Mouse (Mus musculus) cerebellum, adult 2 months (tissue): Measurements from ENCODE around the gene Osgin1. TPM values are rescaled to one million over a fixed set of nuclear protein-coding genes. Genes with fewer than 3 reads are reported as not detected.
A peak's percentile ranks its signal among the peaks of the same experiment; 100 is the strongest.

Experiments used
- DNase-seq, 2 experiments: peaks; one replicate each; pipeline ENCODE4 v3.0.0; 2021
- H3K27ac ChIP-seq: fragments of 200-500 bp; 2 replicates; pipeline ENCODE4 v1.5.1; 2012; ENCODE audit warnings: low read length, control low read depth, inconsistent platforms; ENCODE audit not compliant: insufficient read depth
- H3K27me3 ChIP-seq: fragments of 200-500 bp; 2 replicates; pipeline ENCODE4 v1.6.1; 2012; ENCODE audit warnings: inconsistent platforms, mild to moderate bottlenecking, low read length, moderate library complexity; ENCODE audit not compliant: control insufficient read depth, insufficient read depth
- H3K4me1 ChIP-seq: fragments of 200-500 bp; 2 replicates; pipeline ENCODE4 v1.6.1; 2011; ENCODE audit warnings: low read length; ENCODE audit not compliant: control insufficient read depth, insufficient read depth
- H3K4me3 ChIP-seq: fragments of 200-500 bp; replicated peaks from 2 replicates; pipeline ENCODE3; 2011; ENCODE audit warnings: mild to moderate bottlenecking, low read depth, low read length, control low read depth; ENCODE audit not compliant: insufficient read depth
- CTCF ChIP-seq: fragments of 200-500 bp; IDR thresholded peaks from 2 replicates; pipeline ENCODE4 v1.5.1; 2011; ENCODE audit warnings: low read depth, mild to moderate bottlenecking, control low read depth, low read length, moderate library complexity, borderline replicate concordance; ENCODE audit not compliant: insufficient read depth
- POLR2A ChIP-seq: fragments of 200-500 bp; IDR thresholded peaks from 2 replicates; pipeline ENCODE4 v1.6.1; 2011; ENCODE audit warnings: low read length, control low read depth, borderline replicate concordance; ENCODE audit not compliant: insufficient read depth
- WGBS: fragments of 180-500 bp; shearing (Covaris S2); methylation state at CpG from one replicate; pipeline ENCODE4 v1.1.7; 2018; 5-methylcytosine and 5-hydroxymethylcytosine counted together
- polyA plus RNA-seq: library from polyadenylated mRNA; depleted of rRNA; stranded (reverse); fragments of >200 nt; gene quantifications from 2 replicates; pipeline ENCODE4 v1.2.3, GENCODE M21; 2012; rRNA removed

Gene Osgin1
- polyA plus RNA-seq: 0.84 and 0.93 TPM in 2 replicates

- Histone ChIP-seq H3K27me3 (no peaks in the 10 kb centered on the region), H3K27ac (no peak within 1 kb of the TSS), H3K4me1 (peaks cover 14% of the 10 kb centered on the region), H3K4me3 (no peak within 1 kb of the TSS)
- DNase-seq: no peak
- 93% methylated on average over 13 of the region's 13 CpGs for WGBS
- TF ChIP-seq CTCF: no peak
- no peak for TF ChIP-seq POLR2A
These were observed at the start of gene Osgin1 for GRCm38 (mm10) chr8:119433582-119434174. Gene Osgin1 (plus strand): TSS chr8:119434124.

- peak; percentile 57 to 61 for DNase-seq
- Histone ChIP-seq H3K4me1 (no peaks in the 10 kb centered on the region), H3K4me3 (no peak overlapping the region), H3K27ac (no peak overlapping the region), H3K27me3 (no peaks in the 10 kb centered on the region)
- 20% methylated on average over 10 of the region's 10 CpGs for WGBS
- TF ChIP-seq CTCF (peak; percentile 53; the same call in 1 of the 2 replicates), POLR2A (no peak)
These were observed 49.4 kb upstream of the Osgin1 start for GRCm38 (mm10) chr8:119384478-119384877.

DNA sequence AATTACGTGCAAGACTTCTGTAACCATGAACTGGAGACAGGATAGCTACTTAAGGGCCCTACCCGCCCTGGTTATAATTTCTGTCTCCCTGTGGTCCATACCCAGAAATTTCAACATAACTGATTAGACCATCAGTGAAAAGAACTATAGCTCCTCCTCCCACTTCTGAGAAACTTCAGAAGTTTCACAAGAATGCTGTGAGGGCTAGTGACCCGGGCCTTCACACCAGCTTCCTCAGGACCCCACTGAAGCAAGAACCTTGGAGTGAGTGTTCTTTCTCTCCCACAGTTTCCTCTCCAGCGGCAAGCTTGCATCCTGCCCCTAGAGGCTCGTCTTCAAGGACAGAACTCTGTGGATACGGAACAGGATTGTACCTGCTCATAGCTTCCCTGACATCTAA is 48.1 kb upstream of the Osgin1 start:
- WGBS: 80% methylated on average over 6 of the region's 6 CpGs
- Histone ChIP-seq H3K4me1 (no peaks in the 10 kb centered on the region), H3K4me3 (no peak overlapping the region), H3K27me3 (no peaks in the 10 kb centered on the region), H3K27ac (no peak overlapping the region)
- TF ChIP-seq CTCF: no peak
- TF ChIP-seq POLR2A: no peak
- no peak for DNase-seq

DNA sequence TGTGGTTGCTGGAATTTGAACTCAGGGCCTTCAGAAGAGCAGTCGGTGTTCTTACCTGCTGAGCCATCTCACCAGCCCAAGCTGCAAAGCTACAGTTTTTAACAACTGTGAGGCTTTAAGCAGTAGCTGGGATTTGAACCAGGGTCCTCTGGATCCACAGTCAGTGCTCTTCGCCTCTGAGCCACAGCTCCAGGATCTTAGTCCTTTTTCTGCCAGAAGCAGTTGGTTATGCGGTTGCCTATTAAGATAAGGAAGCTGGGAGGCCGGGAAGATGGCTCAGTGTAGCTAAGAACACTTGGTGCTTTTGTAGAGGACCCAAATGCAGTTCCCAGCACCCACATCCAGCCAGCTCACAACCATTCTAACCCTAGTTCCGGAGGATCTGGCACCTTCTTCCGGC is 46.9 kb upstream of the Osgin1 start:
- no peak for TF ChIP-seq POLR2A
- no peak for TF ChIP-seq CTCF
- 79% methylated on average over 6 of the region's 6 CpGs for WGBS

DNA sequence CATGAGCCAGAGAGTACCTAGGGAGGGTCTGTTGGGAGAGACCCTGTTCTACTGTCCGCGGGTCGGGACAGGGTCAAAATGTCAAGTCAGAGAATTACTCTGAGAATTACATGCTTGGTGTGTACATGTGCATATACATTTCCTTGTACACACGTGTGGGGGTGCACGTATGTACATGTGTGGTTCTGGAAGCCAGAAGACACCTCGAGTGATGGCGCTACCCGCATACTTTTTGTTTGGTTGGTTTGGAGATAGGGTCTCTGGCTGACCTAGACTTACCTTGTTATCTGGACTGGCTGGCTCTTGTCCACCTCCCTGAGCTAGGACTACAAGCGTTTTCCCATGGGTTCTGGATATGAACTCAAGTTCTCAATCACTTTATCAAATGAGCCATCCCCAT is 39.8 kb upstream of the Osgin1 start:
- H3K4me3 ChIP-seq: peak overlapping the region; percentile 67
- TF ChIP-seq POLR2A (no peak), CTCF (no peak)
- DNase-seq: no peak
- peaks cover 10% of the 10 kb centered on the region for H3K4me1 ChIP-seq
- no peaks in the 10 kb centered on the region for H3K27me3 ChIP-seq
- peak overlapping the region; percentile 49 for H3K27ac ChIP-seq
- WGBS: 77% methylated on average over 9 of the region's 9 CpGs

More for the DNA sequence above, 46.9 kb upstream of the Osgin1 start:
- no peak for DNase-seq
- no peak overlapping the region for H3K4me3 ChIP-seq
- no peaks in the 10 kb centered on the region for H3K4me1 ChIP-seq
- no peak overlapping the region for H3K27ac ChIP-seq
- no peaks in the 10 kb centered on the region for H3K27me3 ChIP-seq

DNA sequence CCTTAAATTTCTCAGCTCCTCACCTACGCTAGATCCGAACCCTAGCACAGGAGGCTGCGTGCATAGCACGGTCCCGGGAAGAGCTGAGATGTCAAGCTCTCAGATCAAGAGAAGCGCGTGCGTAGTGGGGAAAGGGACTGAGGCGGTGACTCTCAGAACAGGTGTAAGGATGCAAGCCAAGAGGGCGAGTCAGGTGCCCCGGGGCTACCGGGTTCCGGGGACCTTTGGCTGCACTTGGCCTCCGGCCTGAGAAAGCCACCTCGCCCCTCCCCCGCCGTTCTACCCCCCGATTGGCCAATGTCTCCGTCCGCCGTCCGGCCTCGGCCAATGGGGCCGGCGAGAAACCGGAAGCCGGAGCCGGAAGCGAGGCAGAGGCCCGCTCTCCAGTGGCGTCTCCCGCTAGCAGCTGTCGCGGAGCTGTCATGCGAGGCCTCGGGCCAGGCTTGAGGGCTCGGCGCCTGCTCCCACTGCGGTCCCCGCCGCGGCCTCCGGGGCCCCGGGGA is 39.3 kb upstream of the Osgin1 start, which contains the start of gene Mlycd:
Gene Mlycd, plus strand, starts transcription at position 355 of the 503 bp plus-strand sequence.
- TF ChIP-seq POLR2A (peak; percentile 80), CTCF (no peak)
- peak within 1 kb of the TSS; percentile 75 for H3K4me3 ChIP-seq
- H3K27me3 ChIP-seq: no peaks in the 10 kb centered on the region
- under 1% methylated on average over 44 of the region's 44 CpGs for WGBS
- H3K4me1 ChIP-seq: peaks cover 14% of the 10 kb centered on the region
- peak within 1 kb of the TSS; percentile 73 for H3K27ac ChIP-seq
- DNase-seq: peak; percentile 93 to 94

DNA sequence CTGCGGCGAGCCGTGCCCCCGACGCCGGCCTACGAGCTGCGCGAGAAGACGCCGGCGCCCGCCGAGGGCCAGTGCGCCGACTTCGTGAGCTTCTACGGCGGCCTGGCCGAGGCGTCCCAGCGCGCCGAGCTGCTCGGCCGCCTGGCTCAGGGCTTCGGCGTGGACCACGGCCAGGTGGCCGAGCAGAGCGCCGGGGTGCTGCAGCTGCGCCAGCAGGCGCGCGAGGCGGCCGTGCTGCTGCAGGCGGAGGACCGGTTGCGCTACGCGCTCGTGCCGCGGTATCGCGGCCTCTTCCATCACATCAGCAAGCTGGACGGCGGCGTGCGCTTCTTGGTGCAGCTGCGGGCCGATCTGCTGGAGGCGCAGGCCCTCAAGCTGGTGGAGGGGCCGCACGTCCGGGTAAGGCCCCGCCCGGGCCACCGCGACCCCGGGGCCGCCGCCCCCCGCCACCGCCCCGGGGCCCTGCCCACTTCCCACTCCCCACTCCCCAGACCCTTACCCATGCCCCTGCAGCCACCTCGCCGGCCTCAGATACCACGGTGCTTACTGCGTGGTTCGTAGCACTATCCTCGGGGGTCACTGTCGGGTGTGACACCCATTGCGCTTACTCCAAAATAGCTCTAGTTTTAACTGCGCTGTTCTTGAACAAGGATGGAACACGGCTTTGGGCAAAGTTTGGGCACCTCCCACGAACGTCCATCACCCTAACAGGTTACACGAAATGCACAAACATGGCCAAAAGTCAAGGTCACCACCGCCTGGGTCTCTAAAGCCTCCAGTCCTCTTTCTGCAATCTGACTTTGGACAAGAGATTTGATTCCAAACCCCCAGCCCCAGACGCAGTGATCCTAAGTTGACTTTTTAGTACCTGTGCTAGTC is 38.6 kb upstream of the Osgin1 start:
- peaks cover 14% of the 10 kb centered on the region for H3K4me1 ChIP-seq
- H3K27me3 ChIP-seq: no peaks in the 10 kb centered on the region
- H3K4me3 ChIP-seq: peak overlapping the region; percentile 75
- TF ChIP-seq POLR2A: no peak
- TF ChIP-seq CTCF: no peak
- H3K27ac ChIP-seq: peak overlapping the region; percentile 73
- no peak for DNase-seq
- 4% methylated on average over 83 of the region's 83 CpGs for WGBS
